Mouse (Mus musculus) C2C12 (cell line): ENCODE data around the gene Nr4a1. TPM values are rescaled to one million over a fixed set of nuclear protein-coding genes. Genes with fewer than 3 reads are reported as not detected.

Experiments used
- H3K27me3 ChIP-seq: one replicate; pipeline ENCODE4 v1.6.1; 2011; ENCODE audit not compliant: control insufficient read depth, insufficient read depth, insufficient read length
- H3K36me3 ChIP-seq: one replicate; pipeline ENCODE4 v1.6.1; 2011; ENCODE audit not compliant: control insufficient read depth, insufficient read depth
- H3K4me3 ChIP-seq: one replicate; pipeline ENCODE4 v1.5.1; 2011; ENCODE audit warnings: mild to moderate bottlenecking, control low read depth; ENCODE audit not compliant: poor library complexity, insufficient read depth, severe bottlenecking
- H3K79me2 ChIP-seq: one replicate; pipeline ENCODE4 v1.6.1; 2011; ENCODE audit not compliant: control insufficient read depth, insufficient read depth
- H3K79me3 ChIP-seq: one replicate; pipeline ENCODE4 v1.6.1; 2011; ENCODE audit warnings: low read depth, control low read depth
- H3ac ChIP-seq: one replicate; pipeline ENCODE3; 2011; ENCODE audit warnings: low read depth; ENCODE audit not compliant: control insufficient read depth, insufficient read length
- CEBPB ChIP-seq: IDR thresholded peaks from one replicate; pipeline ENCODE4 v1.6.1; 2011; ENCODE audit warnings: low read depth, mild to moderate bottlenecking, control low read depth, moderate library complexity
- CTCF ChIP-seq: IDR thresholded peaks from one replicate; pipeline ENCODE4 v1.5.1; 2011; ENCODE audit not compliant: control insufficient read depth, insufficient read depth, insufficient read length
- FOSL1 ChIP-seq: IDR thresholded peaks from one replicate; pipeline ENCODE4 v1.8.0; 2011; ENCODE audit warnings: mild to moderate bottlenecking, low read length; ENCODE audit not compliant: poor library complexity, insufficient read depth, severe bottlenecking
- MAX ChIP-seq: IDR thresholded peaks from one replicate; pipeline ENCODE4 v1.6.1; 2011; ENCODE audit warnings: mild to moderate bottlenecking, control low read depth
- MYOD1 ChIP-seq: IDR thresholded peaks from one replicate; pipeline ENCODE4 v1.6.1; 2011; ENCODE audit warnings: low read depth; ENCODE audit not compliant: control insufficient read depth, insufficient read length
- MYOG ChIP-seq: IDR thresholded peaks from one replicate; pipeline ENCODE4 v1.6.1; 2011; ENCODE audit not compliant: control insufficient read depth, insufficient read length; ENCODE audit errors: extremely low read depth
- USF1 ChIP-seq: IDR thresholded peaks from one replicate; pipeline ENCODE4 v1.6.1; 2011; ENCODE audit warnings: low read depth, mild to moderate bottlenecking, control low read depth, moderate library complexity
- polyA plus RNA-seq: library from polyadenylated mRNA; unstranded; fragments of >200 nt; fragmentation: generic; extraction: Trizol; gene quantifications from one replicate; pipeline ENCODE4 v1.2.1, GENCODE M21; 2012; ENCODE audit warnings: missing spikeins

Gene Nr4a1
- polyA plus RNA-seq, 1 experiment: 8.1 TPM

- H3K79me3 ChIP-seq: no peaks in the 10 kb centered on the region
- TF ChIP-seq MAX: peak; percentile 12
- TF ChIP-seq MYOG: no peak
- H3K79me2 ChIP-seq: no peaks in the 10 kb centered on the region
- peak within 1 kb of the TSS; percentile 93 for H3ac ChIP-seq
- no peaks in the 10 kb centered on the region for H3K27me3 ChIP-seq
- H3K4me3 ChIP-seq: peak within 1 kb of the TSS; percentile 81
- H3K36me3 ChIP-seq: peaks cover under 1% of the 10 kb centered on the region
Measured at GRCm38 (mm10) chr15:101224006-101224906, 29.8 kb upstream of the Nr4a1 start, which contains the start of gene Grasp. Grasp (plus strand) TSS chr15:101224188.

GRCm38 (mm10) chr15:101224977-101225376 lies 29.1 kb upstream of the Nr4a1 start:
- H3K79me3 ChIP-seq: no peaks in the 10 kb centered on the region
- peak overlapping the region; percentile 93 for H3ac ChIP-seq
- no peaks in the 10 kb centered on the region for H3K27me3 ChIP-seq
- no peaks in the 10 kb centered on the region for H3K79me2 ChIP-seq
- peaks cover 7% of the 10 kb centered on the region for H3K36me3 ChIP-seq
- TF ChIP-seq MAX: no peak
- TF ChIP-seq MYOG: no peak
- TF ChIP-seq MYOD1: no peak
- no peak for TF ChIP-seq USF1
- TF ChIP-seq CEBPB: no peak
- no peak for TF ChIP-seq CTCF
- no peak for TF ChIP-seq FOSL1
- H3K4me3 ChIP-seq: peak overlapping the region; percentile 81

- peaks cover 20% of the 10 kb centered on the region for H3K36me3 ChIP-seq
- no peak overlapping the region for H3K4me3 ChIP-seq
Measured at GRCm38 (mm10) chr15:101227971-101228370, 26.1 kb upstream of the Nr4a1 start.

GRCm38 (mm10) chr15:101228866-101229590 lies 25.0 kb upstream of the Nr4a1 start:
- no peaks in the 10 kb centered on the region for H3K79me3 ChIP-seq
- H3K36me3 ChIP-seq: peaks cover 20% of the 10 kb centered on the region
- H3K27me3 ChIP-seq: no peaks in the 10 kb centered on the region
- H3ac ChIP-seq: no peak overlapping the region
- H3K79me2 ChIP-seq: no peaks in the 10 kb centered on the region
- no peak overlapping the region for H3K4me3 ChIP-seq
- TF ChIP-seq MAX (no peak), MYOG (no peak), CEBPB (no peak), USF1 (no peak), MYOD1 (no peak), CTCF (no peak), FOSL1 (no peak)

More at GRCm38 (mm10) chr15:101227971-101228370, 26.1 kb upstream of the Nr4a1 start:
- no peak overlapping the region for H3ac ChIP-seq
- TF ChIP-seq MYOD1 (no peak), CTCF (no peak), FOSL1 (no peak), MYOG (no peak), CEBPB (no peak), MAX (no peak), USF1 (no peak)
- H3K27me3 ChIP-seq: no peaks in the 10 kb centered on the region
- no peaks in the 10 kb centered on the region for H3K79me2 ChIP-seq
- H3K79me3 ChIP-seq: no peaks in the 10 kb centered on the region

GRCm38 (mm10) chr15:101230503-101230902 lies 23.6 kb upstream of the Nr4a1 start:
- H3K79me3 ChIP-seq: no peaks in the 10 kb centered on the region
- H3ac ChIP-seq: no peak overlapping the region
- TF ChIP-seq MAX (no peak), MYOD1 (no peak), CTCF (no peak), FOSL1 (no peak), USF1 (no peak), MYOG (no peak), CEBPB (no peak)
- no peaks in the 10 kb centered on the region for H3K27me3 ChIP-seq
- H3K4me3 ChIP-seq: no peak overlapping the region
- no peaks in the 10 kb centered on the region for H3K79me2 ChIP-seq
- H3K36me3 ChIP-seq: peaks cover 20% of the 10 kb centered on the region
